In genomic region chr2:179379691-179380443, GRCm38 (mm10) we compare ENCODE assay signal across 19 mouse cellular contexts.
A peak's percentile ranks its signal among the peaks of the same experiment; 100 is the strongest.
DNase-seq lines count a peak whose midpoint lies in the region; ATAC-seq and TF ChIP-seq lines count a peak whose summit lies in the region.
"Had no signal": no experiment of that assay in that cellular context is flagged by ENCODE, and none has a peak within 500 bp of the region (broad histone marks: within the 10 kb centered on the region; RNA-seq: fewer than 3 reads in every experiment).

No protein-coding gene starts in this region.

- no peaks in the 10 kb centered on the region for H3K27me3 ChIP-seq in embryonic facial prominence, embryonic 12.5 days
- no peaks in the 10 kb centered on the region for H3K27me3 ChIP-seq in embryonic facial prominence, embryonic 10.5 days (replicated peaks; ENCODE audit: low read depth, poor library complexity, severe bottlenecking)
- no peaks in the 10 kb centered on the region for H3K27me3 ChIP-seq in stomach, embryonic 14.5 days (ENCODE audit: control insufficient read depth, insufficient read depth, low read length)
- H3K27me3 ChIP-seq in stomach, postnatal 0 days (ENCODE audit: control insufficient read depth, insufficient read depth, low read length): no peaks in the 10 kb centered on the region
- H3K27me3 ChIP-seq in limb, embryonic 15.5 days: no peaks in the 10 kb centered on the region
- H3K27me3 ChIP-seq: liver, embryonic 13.5 days had no signal

- no peak for TF ChIP-seq CTCF in stomach, postnatal 0 days (IDR thresholded peaks at IDR 0.05; ENCODE audit: low read depth)

- no peak for DNase-seq in embryonic facial prominence, embryonic 10.5 days (ENCODE audit: low spot score)
- no peak for DNase-seq in stomach, postnatal 0 days (ENCODE audit: low spot score)
- no peak for DNase-seq in embryo, embryonic 10.5 days (ENCODE audit: low spot score)
- DNase-seq in thymus, postnatal 0 days (ENCODE audit: low spot score): no peak
- DNase-seq in heart, postnatal 4 days: no peak
- DNase-seq: cerebellum, adult 2 months; embryo, embryonic 11 days; gastrocnemius, postnatal 10 days; kidney, adult 11 months; kidney, postnatal 36 days; layer of hippocampus, postnatal 36 days; liver, embryonic 13.5 days; right cerebral cortex, postnatal 14 days; thymus, postnatal 25 days had no signal

- H3K4me1 ChIP-seq in embryonic facial prominence, embryonic 12.5 days: peaks cover 11% of the 10 kb centered on the region
- peaks cover 8% of the 10 kb centered on the region; the same call in 1 of the 2 replicates for H3K4me1 ChIP-seq in embryonic facial prominence, embryonic 10.5 days
- peaks cover 10% of the 10 kb centered on the region; the same call in 1 of the 2 replicates for H3K4me1 ChIP-seq in stomach, embryonic 14.5 days (ENCODE audit: control insufficient read depth, insufficient read depth, low read length)
- H3K4me1 ChIP-seq in stomach, postnatal 0 days (replicated peaks; ENCODE audit: control insufficient read depth, insufficient read depth): no peaks in the 10 kb centered on the region
- H3K4me1 ChIP-seq in limb, embryonic 15.5 days: peaks cover 11% of the 10 kb centered on the region
- H3K4me1 ChIP-seq: heart, embryonic 10.5 days; liver, embryonic 13.5 days had no signal

- 66% methylated on average over 11 of the region's 11 CpGs for WGBS in embryonic facial prominence, embryonic 12.5 days
- 78% methylated on average over 11 of the region's 11 CpGs for WGBS in embryonic facial prominence, embryonic 10.5 days
- WGBS in stomach, embryonic 14.5 days: 57% methylated on average over 11 of the region's 11 CpGs
- 54% methylated on average over 11 of the region's 11 CpGs for WGBS in stomach, postnatal 0 days
- WGBS in limb, embryonic 15.5 days: 38% methylated on average over 11 of the region's 11 CpGs

- no peak for TF ChIP-seq EP300 in stomach, postnatal 0 days (optimal IDR thresholded peaks at IDR 0.05)

- no peaks in the 10 kb centered on the region for H3K9me3 ChIP-seq in embryonic facial prominence, embryonic 12.5 days
- H3K9me3 ChIP-seq in embryonic facial prominence, embryonic 10.5 days: no peaks in the 10 kb centered on the region
- H3K9me3 ChIP-seq in stomach, embryonic 14.5 days (ENCODE audit: control insufficient read depth, low read depth, low read length): no peaks in the 10 kb centered on the region; the same call in 1 of the 2 replicates
- no peaks in the 10 kb centered on the region for H3K9me3 ChIP-seq in stomach, postnatal 0 days (ENCODE audit: control insufficient read depth, low read length)
- H3K9me3 ChIP-seq in limb, embryonic 15.5 days: no peaks in the 10 kb centered on the region
- H3K9me3 ChIP-seq: heart, embryonic 10.5 days had no signal

- no peak overlapping the region for H3K9ac ChIP-seq in embryonic facial prominence, embryonic 12.5 days
- H3K9ac ChIP-seq in stomach, embryonic 14.5 days (replicated peaks; ENCODE audit: low read depth, low read length): no peak overlapping the region
- H3K9ac ChIP-seq in stomach, postnatal 0 days (ENCODE audit: low read length): no peak overlapping the region
- H3K9ac ChIP-seq in limb, embryonic 15.5 days: no peak overlapping the region
- H3K9ac ChIP-seq: liver, embryonic 13.5 days had no signal

- no peaks in the 10 kb centered on the region for H3K36me3 ChIP-seq in embryonic facial prominence, embryonic 12.5 days
- H3K36me3 ChIP-seq in embryonic facial prominence, embryonic 10.5 days (replicated peaks): no peaks in the 10 kb centered on the region
- H3K36me3 ChIP-seq in stomach, embryonic 14.5 days (ENCODE audit: control insufficient read depth, insufficient read depth, low read length): no peaks in the 10 kb centered on the region
- no peaks in the 10 kb centered on the region for H3K36me3 ChIP-seq in stomach, postnatal 0 days (ENCODE audit: control insufficient read depth, insufficient read depth, low read length)
- H3K36me3 ChIP-seq in limb, embryonic 15.5 days: no peaks in the 10 kb centered on the region
- H3K36me3 ChIP-seq: heart, embryonic 10.5 days; liver, embryonic 13.5 days had no signal

- H3K4me2 ChIP-seq in embryonic facial prominence, embryonic 12.5 days (replicated peaks): no peak overlapping the region
- H3K4me2 ChIP-seq in stomach, embryonic 14.5 days (replicated peaks; ENCODE audit: low read depth, low read length): no peak overlapping the region
- H3K4me2 ChIP-seq in stomach, postnatal 0 days (replicated peaks; ENCODE audit: low read depth): no peak overlapping the region
- no peak overlapping the region for H3K4me2 ChIP-seq in limb, embryonic 15.5 days
- H3K4me2 ChIP-seq: liver, embryonic 13.5 days had no signal

- H3K27ac ChIP-seq in embryonic facial prominence, embryonic 12.5 days: peak overlapping the region; percentile 23; the same call in 1 of the 2 replicates
- no peak overlapping the region for H3K27ac ChIP-seq in embryonic facial prominence, embryonic 10.5 days (replicated peaks)
- 0 out of 2 replicates have a peak overlapping the region, but pooled peaks have one; percentile 6 for H3K27ac ChIP-seq in stomach, embryonic 14.5 days (ENCODE audit: low read length)
- no peak overlapping the region for H3K27ac ChIP-seq in stomach, postnatal 0 days (replicated peaks)
- H3K27ac ChIP-seq in limb, embryonic 15.5 days: peak overlapping the region; percentile 67
- H3K27ac ChIP-seq: heart, embryonic 10.5 days; liver, embryonic 13.5 days had no signal

- ATAC-seq in embryonic facial prominence, embryonic 12.5 days (ENCODE audit: insufficient number of reproducible peaks, insufficient read depth, low FRiP score, low TSS enrichment): no peak
- no peak for ATAC-seq in stomach, embryonic 14.5 days (ENCODE audit: insufficient number of reproducible peaks, insufficient read depth, low FRiP score, low read depth)
- ATAC-seq in stomach, postnatal 0 days (ENCODE audit: low FRiP score, low TSS enrichment): no peak
- ATAC-seq in limb, embryonic 15.5 days (ENCODE audit: insufficient number of reproducible peaks, low FRiP score, low TSS enrichment, low read depth): no peak
- ATAC-seq: lung, postnatal 0 days had no signal

- no peak overlapping the region for H3K4me3 ChIP-seq in embryonic facial prominence, embryonic 12.5 days
- H3K4me3 ChIP-seq in embryonic facial prominence, embryonic 10.5 days: no peak overlapping the region
- H3K4me3 ChIP-seq in stomach, embryonic 14.5 days (ENCODE audit: low read depth, low read length): no peak overlapping the region
- H3K4me3 ChIP-seq in stomach, postnatal 0 days (ENCODE audit: low read depth, low read length): no peak overlapping the region
- no peak overlapping the region for H3K4me3 ChIP-seq in limb, embryonic 15.5 days
- H3K4me3 ChIP-seq: heart, embryonic 10.5 days; liver, embryonic 13.5 days had no signal

Comparison
In these comparisons a context has a peak if more than half of its experiments do, and no peak if none do; other contexts are left out.
1. H3K27ac ChIP-seq: peak in embryonic facial prominence, embryonic 12.5 days (single experiment), stomach, embryonic 14.5 days (single experiment) and limb, embryonic 15.5 days (single experiment); none in embryonic facial prominence, embryonic 10.5 days (single experiment) and stomach, postnatal 0 days (single experiment).